Mouse (Mus musculus): ENCODE results near the gene Patz1. TPM values are rescaled to one million over a fixed set of nuclear protein-coding genes. Genes with fewer than 3 reads are reported as not detected.

Gene Patz1
- total RNA-seq, 2 experiments from 2014 or later, result 41.5 to 46.9 TPM

- H3K27ac ChIP-seq, result no peak overlapping the region
- H3K4me3 ChIP-seq, result no peak overlapping the region
- intact Hi-C loops (cut with DNase I), result no loop called here
- no peak for DNase-seq (ENCODE audit: extremely low spot score in 1 of 2, low spot score in 2 of 2)
- no peak for TF ChIP-seq CTCF (IDR thresholded peaks at IDR 0.05)
Observed at GRCm38 (mm10) chr11:3282887-3283286, 5.8 kb upstream of the Patz1 start.

- DNase-seq (ENCODE audit: extremely low spot score in 1 of 2, low spot score in 2 of 2), result no peak
- TF ChIP-seq CTCF (IDR thresholded peaks at IDR 0.05), result no peak
- H3K4me3 ChIP-seq, result no peak overlapping the region
- intact Hi-C loops (cut with DNase I), result no loop called here
- no peak overlapping the region for H3K27ac ChIP-seq
Observed at GRCm38 (mm10) chr11:3283645-3284044, 5.0 kb upstream of the Patz1 start.

- H3K27ac ChIP-seq, result no peak overlapping the region
- H3K4me3 ChIP-seq, result no peak overlapping the region
- no peak for DNase-seq (ENCODE audit: extremely low spot score in 1 of 2, low spot score in 2 of 2)
- no peak for TF ChIP-seq CTCF (IDR thresholded peaks at IDR 0.05)
- intact Hi-C loops (cut with DNase I), result no loop called here
Observed at GRCm38 (mm10) chr11:3285940-3286339, 2.7 kb upstream of the Patz1 start.

GRCm38 (mm10) chr11:3287131-3287530, 1.5 kb upstream of the Patz1 start:
- DNase-seq (ENCODE audit: extremely low spot score in 1 of 2, low spot score in 2 of 2), result no peak
- Histone ChIP-seq H3K27ac (no peak overlapping the region), H3K4me3 (no peak overlapping the region)
- intact Hi-C loops (cut with DNase I), result no loop called here
- TF ChIP-seq CTCF (IDR thresholded peaks at IDR 0.05), result no peak

- Histone ChIP-seq H3K27ac (no peak overlapping the region), H3K4me3 (no peak overlapping the region)
- DNase-seq (ENCODE audit: extremely low spot score in 1 of 2, low spot score in 2 of 2), result no peak
- intact Hi-C loops (cut with DNase I), result no loop called here
- no peak for TF ChIP-seq CTCF (IDR thresholded peaks at IDR 0.05)
Observed at GRCm38 (mm10) chr11:3287921-3288320, 753 bp upstream of the Patz1 start.

GRCm38 (mm10) chr11:3289302-3289802, 678 bp downstream of the Patz1 start:
- Histone ChIP-seq H3K27ac (peak overlapping the region; percentile 100), H3K4me3 (peak overlapping the region; percentile 75)
- intact Hi-C loops (cut with DNase I), result no loop called here
- TF ChIP-seq CTCF (IDR thresholded peaks at IDR 0.05), result no peak
- peak; percentile 73 to 78 for DNase-seq (ENCODE audit: extremely low spot score in 1 of 2, low spot score in 2 of 2)

- intact Hi-C loops (cut with DNase I), result loop anchor here (1.0 to 2.0 kb wide), 4 partner anchors 24 to 88 kb away; partner anchors contain the start of genes Drg1, Eif4enif1 and Pik3ip1
- Histone ChIP-seq H3K4me3 (peak overlapping the region; percentile 75), H3K27ac (peak overlapping the region; percentile 100)
- TF ChIP-seq CTCF (IDR thresholded peaks at IDR 0.05), result peak; percentile 84
- DNase-seq (ENCODE audit: extremely low spot score in 1 of 2, low spot score in 2 of 2), result peak; percentile 86 to 87
Observed at GRCm38 (mm10) chr11:3289803-3290639, 1.3 kb downstream of the Patz1 start.

- Histone ChIP-seq H3K4me3 (peak overlapping the region; percentile 75), H3K27ac (peak overlapping the region; percentile 100)
- intact Hi-C loops (cut with DNase I), result loop anchor here (1.0 to 2.0 kb wide), 4 partner anchors 24 to 88 kb away; partner anchors contain the start of genes Drg1, Eif4enif1 and Pik3ip1
- DNase-seq (ENCODE audit: extremely low spot score in 1 of 2, low spot score in 2 of 2), result peak; percentile 60 to 67
- TF ChIP-seq CTCF (IDR thresholded peaks at IDR 0.05), result no peak
Observed at GRCm38 (mm10) chr11:3290640-3291310, 2.1 kb downstream of the Patz1 start.

GRCm38 (mm10) chr11:3291311-3292061, 2.8 kb downstream of the Patz1 start:
- intact Hi-C loops (cut with DNase I), result loop anchor here (2.0 kb wide), 2 partner anchors 23 to 39 kb away; partner anchors contain the start of gene Pik3ip1
- peak in 1 of 2 experiments; percentile 38 for DNase-seq (ENCODE audit: extremely low spot score in 1 of 2, low spot score in 2 of 2)
- Histone ChIP-seq H3K4me3 (peak overlapping the region; percentile 75), H3K27ac (peak overlapping the region; percentile 100)
- no peak for TF ChIP-seq CTCF (IDR thresholded peaks at IDR 0.05)

- peak overlapping the region; percentile 75 for H3K4me3 ChIP-seq
- TF ChIP-seq CTCF (IDR thresholded peaks at IDR 0.05), result no peak
- intact Hi-C loops (cut with DNase I), result no loop called here
- DNase-seq (ENCODE audit: extremely low spot score in 1 of 2, low spot score in 2 of 2), result peak; percentile 40 to 48
- peak overlapping the region; percentile 100 for H3K27ac ChIP-seq
Observed at GRCm38 (mm10) chr11:3292062-3292421, 3.4 kb downstream of the Patz1 start.

- no peak for TF ChIP-seq CTCF (IDR thresholded peaks at IDR 0.05)
- intact Hi-C loops (cut with DNase I), result no loop called here
Observed at GRCm38 (mm10) chr11:3292711-3293249, 4.1 kb downstream of the Patz1 start.

More at GRCm38 (mm10) chr11:3292711-3293249, 4.1 kb downstream of the Patz1 start:
- no peak for DNase-seq (ENCODE audit: extremely low spot score in 1 of 2, low spot score in 2 of 2)
- Histone ChIP-seq H3K27ac (peak overlapping the region; percentile 100), H3K4me3 (peak overlapping the region; percentile 75)
